Mouse (Mus musculus): Measurements from ENCODE around the gene Sumo1. TPM values are rescaled to one million over a fixed set of nuclear protein-coding genes. Genes with fewer than 3 reads are reported as not detected.
"Not testable (repeated sequence)": the region's sequence is repeated elsewhere in the genome, so short reads cannot be mapped to it uniquely, and the experiment has no call there.

Gene Sumo1
- total RNA-seq, 2 experiments from 2014 or later = 105 to 125 TPM

DNA sequence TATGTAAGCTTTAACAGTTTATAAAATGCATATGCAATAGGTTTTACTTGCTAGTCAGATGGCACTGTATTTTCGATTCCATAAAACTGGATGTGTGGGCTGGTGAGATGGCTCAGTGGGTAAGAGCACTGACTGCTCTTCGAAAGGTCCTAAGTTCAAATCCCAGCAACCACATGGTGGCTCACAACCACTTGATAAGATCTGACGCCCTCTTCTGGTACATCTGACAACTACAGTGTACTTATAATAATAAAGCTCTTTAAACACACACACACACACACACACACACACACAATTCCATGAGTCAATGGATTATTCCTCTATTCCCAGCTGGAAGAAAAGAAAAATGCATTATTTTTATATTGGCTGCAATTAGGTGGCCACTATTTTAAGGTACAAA, 32.3 kb downstream of the Sumo1 start:
- DNase-seq = no peak

- no peak for DNase-seq
Observed at GRCm38 (mm10) chr1:59636349-59636748, 34.3 kb downstream of the Sumo1 start.

- DNase-seq = no peak
Observed at GRCm38 (mm10) chr1:59633056-59633455, 37.6 kb downstream of the Sumo1 start.

DNA sequence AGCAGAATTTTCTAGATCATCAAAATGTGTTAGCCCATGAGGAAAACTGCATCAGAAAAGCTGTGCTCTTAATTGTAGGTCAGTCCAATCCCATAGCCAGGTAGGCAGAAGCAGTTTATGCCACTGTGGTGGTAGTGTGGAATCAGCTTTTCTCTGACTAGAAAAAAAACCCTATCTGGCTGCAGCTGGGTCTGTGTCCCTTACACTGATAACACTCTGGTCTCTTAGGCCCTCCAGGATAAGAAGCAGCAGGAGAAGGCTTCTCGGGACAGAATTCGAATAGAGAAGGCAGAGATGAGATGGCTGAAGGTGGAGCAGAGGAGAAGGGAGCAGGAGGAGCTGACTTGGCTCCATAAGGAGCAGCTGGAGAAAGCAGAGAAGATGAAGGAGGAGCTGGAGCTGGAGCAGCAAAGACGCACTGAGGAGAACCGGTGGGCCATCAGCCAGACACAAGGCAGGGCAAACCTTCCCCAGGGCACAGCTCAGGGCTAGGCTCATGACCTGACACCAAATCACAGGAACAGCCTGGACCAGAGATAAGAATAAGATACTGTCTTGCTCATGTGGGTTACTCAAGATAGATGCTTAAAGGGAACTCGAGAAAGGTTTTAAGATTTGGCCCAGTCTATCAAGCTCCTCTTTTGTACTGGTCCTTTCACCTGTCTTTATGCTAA, 38.5 kb downstream of the Sumo1 start:
- peak; percentile 22 for DNase-seq

DNA sequence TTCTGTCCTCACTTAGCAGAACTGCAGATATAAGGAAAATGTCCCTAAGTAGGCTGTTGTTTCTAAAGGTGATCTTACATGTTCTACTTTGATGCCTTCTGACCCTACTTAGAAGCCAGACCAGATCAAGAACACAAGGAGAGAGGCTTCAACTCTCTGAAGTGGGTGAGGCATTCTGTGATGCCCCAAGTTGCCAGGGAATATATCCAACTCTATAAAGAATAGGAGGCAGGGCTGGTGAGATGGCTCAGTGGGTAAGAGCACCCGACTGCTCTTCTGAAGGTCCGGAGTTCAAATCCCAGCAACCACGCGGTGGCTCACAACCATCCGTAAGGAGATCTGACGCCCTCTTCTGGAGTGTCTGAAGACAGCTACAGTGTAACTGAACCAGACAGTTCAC, 40.3 kb downstream of the Sumo1 start:
- DNase-seq = not testable (repeated sequence)

DNA sequence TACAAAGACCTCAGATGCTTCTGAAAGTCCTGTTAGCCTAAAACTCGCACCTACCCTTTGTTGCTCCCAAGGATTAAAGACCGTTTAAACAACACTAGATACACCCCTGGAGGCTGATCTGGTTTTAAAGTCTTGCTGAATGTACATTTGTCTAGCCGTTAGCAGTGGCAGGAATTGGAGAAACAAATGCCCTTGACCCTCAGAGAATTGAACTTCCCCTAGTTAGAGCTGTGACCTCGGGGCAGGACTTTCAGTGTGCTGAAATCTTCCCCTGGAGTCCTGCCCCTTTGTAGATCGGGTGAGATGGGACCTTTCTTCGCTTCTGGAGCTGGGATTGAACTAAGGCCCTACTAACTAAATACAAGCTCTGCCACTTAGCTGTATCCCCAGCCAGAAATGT, 41.4 kb downstream of the Sumo1 start:
- DNase-seq = no peak

GRCm38 (mm10) chr1:59625410-59625809, 45.2 kb downstream of the Sumo1 start:
- peak; percentile 73 for DNase-seq

DNA sequence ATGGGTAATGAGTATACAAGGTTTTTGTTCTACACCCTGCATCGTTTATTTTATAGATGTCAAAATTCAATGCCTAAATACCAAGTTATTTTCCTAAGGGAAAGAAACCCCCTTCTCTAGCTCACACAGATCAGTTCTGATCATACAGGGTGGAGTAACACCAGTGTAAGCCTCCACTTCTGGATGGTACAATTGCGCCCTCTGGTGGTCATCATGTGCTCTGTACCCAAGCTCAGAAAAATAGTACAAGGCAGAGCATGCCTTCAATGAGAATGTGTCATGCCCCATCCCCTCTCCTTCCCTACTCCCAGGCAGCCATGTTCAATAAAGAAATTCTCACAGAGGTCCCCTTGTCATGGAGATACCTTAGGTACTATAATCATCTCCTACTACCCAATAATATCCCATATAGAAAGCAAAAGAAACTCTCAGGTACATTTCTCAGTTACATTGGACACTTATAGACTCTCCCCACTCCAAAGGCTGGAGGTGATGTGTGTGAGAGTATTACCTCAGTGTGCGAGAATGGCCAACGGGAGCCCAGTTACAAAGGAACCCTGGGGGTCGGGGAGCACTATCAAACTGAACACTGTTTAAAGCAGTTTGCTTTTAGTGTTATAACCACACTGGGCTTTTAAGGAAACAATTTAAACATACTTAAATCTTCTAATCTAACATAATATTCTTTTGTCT, 47.2 kb downstream of the Sumo1 start:
- peak; percentile 81 for DNase-seq

- DNase-seq = no peak
Observed at GRCm38 (mm10) chr1:59619201-59619600, 51.4 kb downstream of the Sumo1 start.

- no peak for DNase-seq
Observed at GRCm38 (mm10) chr1:59615021-59615420, 55.6 kb downstream of the Sumo1 start.

GRCm38 (mm10) chr1:59613795-59614194, 56.8 kb downstream of the Sumo1 start:
- DNase-seq = peak; percentile 81

- DNase-seq = no peak
Observed at GRCm38 (mm10) chr1:59610929-59611328, 59.7 kb downstream of the Sumo1 start.

GRCm38 (mm10) chr1:59609896-59610295, 60.7 kb downstream of the Sumo1 start:
- peak; percentile 66 for DNase-seq

GRCm38 (mm10) chr1:59609458-59609857, 61.2 kb downstream of the Sumo1 start:
- no peak for DNase-seq

GRCm38 (mm10) chr1:59608920-59609319, 61.7 kb downstream of the Sumo1 start:
- no peak for DNase-seq

- no peak for DNase-seq
Observed at GRCm38 (mm10) chr1:59608125-59608762, 62.4 kb downstream of the Sumo1 start.

- DNase-seq = no peak
Observed at GRCm38 (mm10) chr1:59607071-59607470, 63.6 kb downstream of the Sumo1 start.

GRCm38 (mm10) chr1:59606479-59606878, 64.2 kb downstream of the Sumo1 start:
- DNase-seq = no peak

DNA sequence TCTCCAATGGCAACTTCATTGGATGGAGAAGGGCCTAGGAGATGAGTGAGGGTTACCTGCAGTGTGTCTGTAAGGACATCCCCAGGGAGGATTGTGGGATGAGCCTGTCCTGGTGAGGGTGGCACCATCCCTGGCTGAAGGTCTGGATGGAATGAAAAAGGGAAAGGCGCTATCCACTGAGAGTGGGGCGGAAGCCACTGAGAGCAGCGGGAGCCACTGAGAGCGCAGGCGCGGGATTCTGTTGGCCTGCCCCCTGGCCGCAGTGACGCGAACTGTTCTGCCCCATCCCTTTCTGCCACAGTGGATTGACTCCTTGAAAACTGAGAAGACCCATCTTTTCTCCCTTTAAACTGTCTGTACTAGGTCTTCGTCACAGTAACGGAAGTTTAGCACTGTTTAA, 66.7 kb downstream of the Sumo1 start:
- peak; percentile 39 for DNase-seq

DNA sequence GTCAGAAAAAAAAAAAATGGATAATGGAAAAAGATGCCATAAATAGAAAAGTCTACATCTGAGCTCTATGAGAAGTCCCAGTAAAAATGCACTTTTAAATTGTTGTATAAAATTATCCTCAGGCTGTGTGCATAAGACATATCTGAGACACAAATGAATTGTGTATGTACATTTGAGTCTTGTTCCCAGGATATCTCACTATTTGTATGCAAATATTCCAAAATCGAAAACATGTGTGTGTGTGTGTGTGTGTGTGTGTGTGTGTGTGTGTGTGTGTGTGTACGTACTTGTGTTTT, 67.3 kb downstream of the Sumo1 start:
- no peak for DNase-seq

GRCm38 (mm10) chr1:59602531-59603416, 67.9 kb downstream of the Sumo1 start:
- DNase-seq = no peak

- DNase-seq = no peak
Observed at GRCm38 (mm10) chr1:59595609-59596008, 75.0 kb downstream of the Sumo1 start.
